Mouse (Mus musculus) heart, postnatal 25 days (tissue): Measurements from ENCODE around the gene Kiss1. TPM values are rescaled to one million over a fixed set of nuclear protein-coding genes. Genes with fewer than 3 reads are reported as not detected.

Experiments
- total RNA-seq, 2 experiments: library from RNA; stranded (reverse); gene quantifications; 2 replicates each; pipeline ENCODE4 v1.2.3; 2021

Gene Kiss1
- total RNA-seq, 2 experiments from 2014 or later = not detected

Other genes starting within 250 kb of the Kiss1 start
- 10 to 100 TPM; 22.1 to 27.3 TPM for gene Ppp1r15b, start 190.7 kb upstream of the Kiss1 start, total RNA-seq
- 10 to 100 TPM; 66.5 to 77.1 TPM for gene Plekha6, start 157.7 kb upstream of the Kiss1 start, total RNA-seq
- gene Golt1a, start 12.1 kb upstream of the Kiss1 start, total RNA-seq = not detected
- gene Ren1, start 28.6 kb downstream of the Kiss1 start, total RNA-seq = under 1 TPM; 0.21 to 0.28 TPM
- gene Etnk2, start 41.7 kb downstream of the Kiss1 start, total RNA-seq = under 1 TPM; 0.45 to 0.57 TPM
- 10 to 100 TPM; 15.2 to 19.9 TPM for gene Sox13, start 102.5 kb downstream of the Kiss1 start, total RNA-seq